Mouse (Mus musculus) kidney, postnatal 0 days (tissue): ENCODE measurements at regions not wholly inside any gene's neighbourhood (a gene's known extent, or its start where the extent isn't known, plus 50 kb on each side); places are given as distances from the start of the nearest gene placed in this dataset.

Experiments used
- ATAC-seq: fragments of 200-750 bp; cut with Nextera tagmentation; replicated peaks from 2 replicates; pipeline ENCODE4 v1.8.0; 2017; ENCODE audit warnings: low read depth, moderate number of reproducible peaks, moderate TSS enrichment, moderate library complexity; ENCODE audit not compliant: low FRiP score
- DNase-seq: peaks from one replicate; pipeline ENCODE4 v3.0.0-alpha.2; 2016; ENCODE audit warnings: low spot score
- H3K27ac ChIP-seq: fragments of 300-500 bp; sonication (generic); 2 replicates; pipeline ENCODE4 v1.5.1; 2014; ENCODE audit warnings: mild to moderate bottlenecking
- H3K27me3 ChIP-seq: fragments of 300-500 bp; sonication (generic); 2 replicates; pipeline ENCODE4 v1.6.1; 2014; ENCODE audit warnings: low read length, mixed read lengths; ENCODE audit not compliant: insufficient read depth
- H3K36me3 ChIP-seq: fragments of 300-500 bp; sonication (generic); 2 replicates; pipeline ENCODE4 v1.6.1; 2014; ENCODE audit warnings: low read length, mixed read lengths; ENCODE audit not compliant: insufficient read depth
- H3K4me1 ChIP-seq: fragments of 300-500 bp; sonication (generic); replicated peaks from 2 replicates; pipeline ENCODE4 v1.6.1; 2014; ENCODE audit warnings: antibody characterized with exemption, low read length, mixed read lengths; ENCODE audit not compliant: insufficient read depth
- H3K4me2 ChIP-seq: fragments of 300-500 bp; sonication (generic); 2 replicates; pipeline ENCODE4 v1.6.1; 2014; ENCODE audit warnings: mild to moderate bottlenecking, low read length, moderate library complexity, mixed read lengths
- H3K4me3 ChIP-seq: fragments of 300-500 bp; sonication (generic); replicated peaks from 2 replicates; pipeline ENCODE4 v1.5.1; 2014; ENCODE audit warnings: low read depth, low read length
- H3K9ac ChIP-seq: fragments of 300-500 bp; sonication (generic); 2 replicates; pipeline ENCODE4 v1.6.1; 2014; ENCODE audit warnings: low read depth, low read length
- H3K9me3 ChIP-seq: fragments of 300-500 bp; sonication (generic); replicated peaks from 2 replicates; pipeline ENCODE4 v1.6.1; 2016; ENCODE audit warnings: low read length, inconsistent platforms, mixed read lengths
- CTCF ChIP-seq: IDR thresholded peaks from 2 replicates; pipeline ENCODE4 v1.5.1; 2016; ENCODE audit warnings: antibody characterized with exemption, low read depth, mild to moderate bottlenecking, moderate library complexity
- WGBS: fragments of 180-500 bp; shearing (Covaris S2); extraction: QIAGEN DNeasy Blood & Tissue Kit; methylation state at CpG from one replicate; pipeline ENCODE4 v1.1.7; 2014; 5-methylcytosine and 5-hydroxymethylcytosine counted together

DNA sequence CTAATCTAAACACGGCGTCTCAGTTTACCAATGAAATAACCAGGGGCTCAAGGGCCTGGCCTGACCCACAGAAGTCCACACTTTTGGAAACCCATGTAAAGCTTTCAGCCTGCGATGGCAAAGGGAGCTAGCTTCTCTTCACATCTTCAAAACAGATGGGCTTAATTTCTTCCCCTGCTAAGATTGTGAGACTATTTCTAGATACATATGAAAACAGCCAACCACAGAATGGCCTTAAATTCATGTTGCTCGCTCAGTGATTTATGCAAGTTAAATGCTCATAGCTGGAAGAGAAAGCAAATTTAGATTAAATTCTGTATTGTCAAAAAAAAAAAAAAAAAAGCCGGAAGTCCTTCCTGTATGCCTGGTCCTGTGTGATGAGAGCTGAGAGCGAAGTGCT lies 53.2 kb upstream of the Epha4 start:
- Histone ChIP-seq H3K9ac (no peak overlapping the region), H3K9me3 (no peaks in the 10 kb centered on the region), H3K4me2 (no peak overlapping the region), H3K36me3 (no peaks in the 10 kb centered on the region), H3K4me3 (no peak overlapping the region), H3K27me3 (no peaks in the 10 kb centered on the region), H3K27ac (no peak overlapping the region), H3K4me1 (no peaks in the 10 kb centered on the region)
- TF ChIP-seq CTCF = no peak
- WGBS = 82% methylated on average over 6 of the region's 6 CpGs
- DNase-seq (peak; percentile 1), ATAC-seq (no peak)

DNA sequence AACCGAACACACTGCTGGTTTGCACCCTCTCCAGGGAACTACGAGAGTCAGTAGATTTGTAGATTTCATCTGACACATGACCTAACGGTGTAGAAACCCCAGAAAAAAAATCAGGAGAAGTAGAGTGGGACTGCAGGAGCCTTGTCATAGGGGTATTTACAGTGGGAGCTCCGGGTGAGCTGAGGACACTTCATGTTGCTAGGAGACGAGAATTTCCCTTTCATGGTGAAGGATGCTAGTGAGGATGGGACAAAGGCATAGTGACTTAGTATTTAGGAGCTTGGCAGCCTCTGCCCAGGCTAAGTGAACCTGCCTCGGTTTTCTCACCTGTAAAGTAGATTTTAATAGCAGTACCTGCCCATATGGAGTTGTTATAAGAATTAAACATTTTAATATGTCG lies 52.8 kb upstream of the Epha4 start:
- H3K36me3 ChIP-seq = no peaks in the 10 kb centered on the region
- no peak overlapping the region for H3K4me2 ChIP-seq
- WGBS = 65% methylated on average over 7 of the region's 7 CpGs
- no peak overlapping the region for H3K9ac ChIP-seq
- no peak overlapping the region for H3K27ac ChIP-seq
- no peaks in the 10 kb centered on the region for H3K9me3 ChIP-seq
- ATAC-seq = no peak
- TF ChIP-seq CTCF = no peak
- no peak for DNase-seq
- H3K4me1 ChIP-seq = no peaks in the 10 kb centered on the region
- no peak overlapping the region for H3K4me3 ChIP-seq
- no peaks in the 10 kb centered on the region for H3K27me3 ChIP-seq
